8 mouse cellular contexts compared by ENCODE assay signal in the genomic region with DNA sequence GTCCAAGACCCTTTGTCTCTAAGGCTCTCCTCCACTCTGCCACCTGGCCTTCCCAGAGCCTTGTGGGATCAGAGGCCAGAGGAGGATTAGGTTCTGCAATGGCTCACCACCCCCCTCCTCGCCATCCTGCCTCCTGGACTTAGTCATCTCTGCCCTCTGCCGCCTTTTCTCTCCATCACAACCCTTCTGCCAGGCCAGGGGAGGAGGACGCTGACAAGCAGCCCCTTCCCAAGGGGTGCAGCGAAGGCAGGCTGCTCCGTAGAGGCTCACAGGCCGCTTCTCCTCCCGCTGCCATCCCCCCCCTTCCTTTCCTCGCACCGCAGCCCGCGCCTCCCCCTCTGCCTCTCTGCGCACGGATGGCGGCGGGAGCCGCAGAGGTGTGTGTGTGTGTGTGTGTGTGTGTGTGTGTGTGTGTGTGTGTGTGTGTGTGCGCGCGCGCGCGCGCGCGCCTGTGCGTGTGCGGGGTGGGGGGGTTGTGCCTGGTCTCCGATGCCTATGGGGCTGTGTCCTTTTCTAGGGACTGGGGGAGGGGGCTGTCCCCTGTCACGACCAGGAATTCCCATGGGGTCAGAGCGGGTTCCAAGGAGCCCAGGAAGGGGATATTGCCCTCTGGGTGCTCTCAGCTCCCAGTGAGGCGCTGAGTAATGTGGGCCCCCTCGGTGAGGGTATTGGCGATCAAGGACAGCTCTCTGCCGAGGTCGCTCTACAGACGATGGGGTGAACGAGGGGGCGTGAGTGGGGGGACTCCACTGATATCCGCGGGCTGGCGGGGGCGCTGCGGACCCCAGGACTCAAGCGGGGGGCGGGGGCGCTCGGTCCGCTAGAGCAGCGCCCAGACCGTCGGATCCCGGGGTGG. TPM values are rescaled to one million over a fixed set of nuclear protein-coding genes. Genes with fewer than 3 reads are reported as not detected.
DNase-seq lines count a peak whose midpoint lies in the region; ATAC-seq lines count a peak whose summit lies in the region.

A gene (plus strand): TSS at position 177 of the 856 bp plus-strand sequence.

- no peaks in the 10 kb centered on the region for H3K27me3 ChIP-seq in kidney, embryonic 14.5 days (ENCODE audit: control insufficient read depth, insufficient read depth, low read length)
- H3K27me3 ChIP-seq in forebrain, embryonic 13.5 days, result 0 out of 2 replicates have a peak, but pooled peaks cover 7% of the 10 kb centered on the region
- H3K27me3 ChIP-seq in midbrain, embryonic 13.5 days, result no peaks in the 10 kb centered on the region

- DNase-seq in kidney, adult 8-10 months, result no peak
- DNase-seq in left cerebral cortex, adult 8-10 months (ENCODE audit: low spot score in 2 of 2), result peak in 1 of 2 experiments; percentile 62
- DNase-seq in testis, postnatal 10 days (ENCODE audit: low spot score), result peak; percentile 62

- peak within 1 kb of the TSS; percentile 61 for H3K4me3 ChIP-seq in kidney, embryonic 14.5 days (ENCODE audit: low read length)
- H3K4me3 ChIP-seq in forebrain, embryonic 13.5 days, result peak within 1 kb of the TSS; percentile 63
- peak within 1 kb of the TSS; percentile 68 for H3K4me3 ChIP-seq in midbrain, embryonic 13.5 days (replicated peaks)

- peak within 1 kb of the TSS; percentile 66 for H3K9ac ChIP-seq in kidney, embryonic 14.5 days (ENCODE audit: low read depth, low read length)
- H3K9ac ChIP-seq in forebrain, embryonic 13.5 days, result peak within 1 kb of the TSS; percentile 83
- peak within 1 kb of the TSS; percentile 91 for H3K9ac ChIP-seq in midbrain, embryonic 13.5 days (replicated peaks)

- H3K36me3 ChIP-seq in kidney, embryonic 14.5 days (ENCODE audit: control insufficient read depth, insufficient read depth, low read length), result no peaks in the 10 kb centered on the region
- H3K36me3 ChIP-seq in forebrain, embryonic 13.5 days (ENCODE audit: poor library complexity, severe bottlenecking), result no peaks in the 10 kb centered on the region
- H3K36me3 ChIP-seq in midbrain, embryonic 13.5 days, result no peaks in the 10 kb centered on the region

- ATAC-seq in kidney, embryonic 14.5 days (ENCODE audit: low FRiP score, low TSS enrichment), result peak; percentile 37
- ATAC-seq in cerebellum, adult (ENCODE audit: insufficient number of reproducible peaks, low FRiP score, low TSS enrichment), result peak; percentile 37; the same call in 1 of the 2 replicates
- ATAC-seq in forebrain, embryonic 13.5 days, result peak; percentile 71
- 0 out of 4 replicates have a peak, but pooled peaks of 1 of the 2 experiments have one; percentile 31 for ATAC-seq in hematopoietic stem cell, adult 5-6 weeks (replicated peaks in 1 of 2; ENCODE audit: insufficient read depth in 1 of 2, low FRiP score in 2 of 2, low TSS enrichment in 1 of 2, low read depth in 1 of 2, poor library complexity in 2 of 2, severe bottlenecking in 2 of 2)
- peak; percentile 68 for ATAC-seq in midbrain, embryonic 13.5 days

- WGBS in kidney, embryonic 14.5 days, result 2% methylated on average over 32 of the region's 52 CpGs
- WGBS in forebrain, embryonic 13.5 days, result under 1% methylated on average over 29 of the region's 52 CpGs
- whole genome bisulfite sequencing in midbrain, embryonic 13.5 days, result 0% methylated on average over 37 of the region's 52 CpGs

- peaks cover 13% of the 10 kb centered on the region for H3K4me1 ChIP-seq in kidney, embryonic 14.5 days (ENCODE audit: control insufficient read depth, insufficient read depth, low read length)
- H3K4me1 ChIP-seq in forebrain, embryonic 13.5 days, result peaks cover 27% of the 10 kb centered on the region
- peaks cover 33% of the 10 kb centered on the region for H3K4me1 ChIP-seq in midbrain, embryonic 13.5 days (replicated peaks)

- peak within 1 kb of the TSS; percentile 95 for H3K4me2 ChIP-seq in kidney, embryonic 14.5 days (replicated peaks; ENCODE audit: low read depth, low read length)
- peak within 1 kb of the TSS; percentile 94 for H3K4me2 ChIP-seq in forebrain, embryonic 13.5 days
- H3K4me2 ChIP-seq in midbrain, embryonic 13.5 days (replicated peaks), result peak within 1 kb of the TSS; percentile 76

- H3K9me3 ChIP-seq in kidney, embryonic 14.5 days (ENCODE audit: control insufficient read depth, low read length), result no peaks in the 10 kb centered on the region
- H3K9me3 ChIP-seq in forebrain, embryonic 13.5 days (replicated peaks), result no peaks in the 10 kb centered on the region
- H3K9me3 ChIP-seq in midbrain, embryonic 13.5 days, result no peaks in the 10 kb centered on the region

- no peak within 1 kb of the TSS for H3K27ac ChIP-seq in kidney, embryonic 14.5 days (ENCODE audit: low read depth, low read length)
- peak within 1 kb of the TSS; percentile 81 for H3K27ac ChIP-seq in forebrain, embryonic 13.5 days
- peak within 1 kb of the TSS; percentile 95 for H3K27ac ChIP-seq in midbrain, embryonic 13.5 days

RNA-seq across cellular contexts. Expression of the gene that starts here (rescaled TPM):
- 36.2 and 50.3 TPM in 2 replicates for polyA plus RNA-seq in kidney, embryonic 14.5 days (2014; fragmentation: Nextera tagmentation; extraction: Ambion mirVana)
- polyA plus RNA-seq in forebrain, embryonic 13.5 days (2015; fragmentation: Nextera tagmentation; extraction: Ambion mirVana), result 49.0 and 52.4 TPM in 2 replicates
- 76.7 and 78.2 TPM in 2 replicates for total RNA-seq in hematopoietic stem cell, adult 5-6 weeks (2017)
- total RNA-seq in left cerebral cortex, adult 8-10 months (2022), result 10 to 100 TPM; 65.8 to 82.5 (median 75.7) TPM
- polyA plus RNA-seq in midbrain, embryonic 13.5 days (2015; fragmentation: Nextera tagmentation; extraction: Ambion mirVana), result 54.4 and 56.7 TPM in 2 replicates
